Mouse (Mus musculus) megakaryocyte, adult 5-6 weeks (primary cell): Measurements from ENCODE around the gene Gm9913. TPM values are rescaled to one million over a fixed set of nuclear protein-coding genes. Genes with fewer than 3 reads are reported as not detected.
A peak's percentile ranks its signal among the peaks of the same experiment; 100 is the strongest.

Experiments used
- ATAC-seq: 2 replicates; pipeline ENCODE4 v1.8.0; 2016; ENCODE audit warnings: mild to moderate bottlenecking, inconsistent platforms; ENCODE audit not compliant: poor library complexity, severe bottlenecking
- total RNA-seq, 2 experiments: library from RNA; stranded (forward) in 1 of 2; stranded (reverse) in 1 of 2; fragments of 153-499, 151-499 nt in 1 of 2; fragments of 221-1000, 200-1000 nt in 1 of 2; gene quantifications; 2 replicates each; pipeline versions ENCODE4 v1.2.3 to v1.2.4; 2015 to 2017

Gene Gm9913
- total RNA-seq, 2 experiments from 2014 or later, result not detected

- ATAC-seq, result no peak
These were observed 9.8 kb upstream of the Gm9913 start for GRCm38 (mm10) chr2:125494831-125495812.

- no peak for ATAC-seq
These were observed 8.2 kb upstream of the Gm9913 start for GRCm38 (mm10) chr2:125496696-125497095.

GRCm38 (mm10) chr2:125498216-125498615 lies 6.7 kb upstream of the Gm9913 start:
- no peak for ATAC-seq

- ATAC-seq, result no peak
These were observed 3.4 kb upstream of the Gm9913 start for GRCm38 (mm10) chr2:125501526-125501925.

GRCm38 (mm10) chr2:125505746-125506315 lies 942 bp downstream of the Gm9913 start:
- peak; percentile 15; the same call in 1 of the 2 replicates for ATAC-seq

GRCm38 (mm10) chr2:125506316-125507054 lies 1.6 kb downstream of the Gm9913 start:
- 0 out of 2 replicates have a peak, but pooled peaks have one; percentile 18 for ATAC-seq

GRCm38 (mm10) chr2:125507893-125508292 lies 3.0 kb downstream of the Gm9913 start, which contains the start of gene Fbn1:
Gene Fbn1 (minus strand): TSS chr2:125507993.
- no peak for ATAC-seq

GRCm38 (mm10) chr2:125508381-125508780 lies 3.5 kb downstream of the Gm9913 start:
- no peak for ATAC-seq

GRCm38 (mm10) chr2:125510752-125511151 lies 5.9 kb downstream of the Gm9913 start:
- ATAC-seq, result no peak

- no peak for ATAC-seq
These were observed 7.0 kb downstream of the Gm9913 start for GRCm38 (mm10) chr2:125511898-125512297.

GRCm38 (mm10) chr2:125512544-125512943 lies 7.7 kb downstream of the Gm9913 start:
- no peak for ATAC-seq

- no peak for ATAC-seq
These were observed 9.5 kb downstream of the Gm9913 start for GRCm38 (mm10) chr2:125514391-125514790.

GRCm38 (mm10) chr2:125515291-125516057 lies 10.6 kb downstream of the Gm9913 start:
- ATAC-seq, result no peak

GRCm38 (mm10) chr2:125516594-125516993 lies 11.7 kb downstream of the Gm9913 start:
- no peak for ATAC-seq

GRCm38 (mm10) chr2:125525484-125525883 lies 20.6 kb downstream of the Gm9913 start:
- no peak for ATAC-seq

GRCm38 (mm10) chr2:125526566-125526965 lies 21.7 kb downstream of the Gm9913 start:
- no peak for ATAC-seq

- no peak for ATAC-seq
These were observed 25.8 kb downstream of the Gm9913 start for GRCm38 (mm10) chr2:125530665-125531064.

GRCm38 (mm10) chr2:125539640-125540039 lies 34.8 kb downstream of the Gm9913 start:
- ATAC-seq, result no peak

GRCm38 (mm10) chr2:125540579-125540978 lies 35.7 kb downstream of the Gm9913 start:
- no peak for ATAC-seq

GRCm38 (mm10) chr2:125541451-125541850 lies 36.6 kb downstream of the Gm9913 start:
- ATAC-seq, result no peak
